Mouse (Mus musculus) liver, adult (tissue): Measurements from ENCODE around the gene Fam69a.

ENCODE experiments used
- GATA4 ChIP-seq: IDR thresholded peaks from 2 replicates; pipeline ENCODE4 v1.6.1; 2014; ENCODE audit warnings: mild to moderate bottlenecking, low read length; ENCODE audit not compliant: insufficient replicate concordance

Gene Fam69a

GRCm38 (mm10) chr5:107866127-107867126 is 120.5 kb downstream of the Fam69a start:
- TF ChIP-seq GATA4 = no peak

DNA sequence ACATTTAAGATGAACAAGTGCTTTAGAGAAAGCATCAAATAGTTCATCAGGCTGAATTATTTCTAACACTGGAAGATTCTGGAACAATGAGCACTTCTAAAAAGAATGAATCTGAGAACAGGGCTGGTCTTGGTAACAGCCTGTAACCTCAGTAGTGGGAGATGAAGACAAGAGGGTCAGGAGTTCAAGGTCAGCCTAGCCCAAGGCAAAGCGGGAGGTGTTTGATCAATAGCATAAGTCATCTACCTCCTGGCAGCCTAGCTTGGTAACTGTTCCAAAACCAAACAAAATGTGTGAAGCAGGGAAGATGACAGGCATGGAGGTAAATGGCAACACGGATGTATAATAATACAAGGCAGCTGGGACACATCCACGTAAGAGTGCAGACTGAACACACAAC is 122.9 kb downstream of the Fam69a start:
- no peak for TF ChIP-seq GATA4

DNA sequence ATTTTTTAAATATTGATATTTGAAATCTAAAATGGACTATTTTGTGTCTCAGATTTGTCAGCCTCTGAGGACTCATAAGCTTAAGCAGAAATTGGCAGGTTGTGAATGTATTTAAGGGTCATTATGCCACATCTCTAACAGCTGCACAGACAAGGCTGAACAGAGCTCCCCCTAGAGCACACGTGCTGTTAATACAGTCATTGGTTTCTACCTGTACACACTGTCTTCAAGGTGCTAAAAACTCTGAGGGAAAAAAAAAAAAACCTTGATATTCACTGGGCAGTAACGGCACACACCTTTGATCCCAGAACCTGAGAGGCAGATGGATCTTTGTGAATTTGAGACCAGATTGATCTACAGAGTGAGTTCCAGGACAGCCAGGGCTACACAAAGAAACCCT is 127.9 kb downstream of the Fam69a start:
- TF ChIP-seq GATA4 = no peak
